Mouse (Mus musculus) thymus, postnatal 10 days (tissue): ENCODE results near the gene Fam129c.
A peak's percentile ranks its signal among the peaks of the same experiment; 100 is the strongest.

Experiments used
- DNase-seq, 2 experiments: peaks; one replicate each; pipeline ENCODE4 v3.0.0; 2021; ENCODE audit warnings: low spot score in 2 of 2

Gene Fam129c

GRCm38 (mm10) chr8:71574426-71574825 lies 23.0 kb upstream of the Fam129c start:
- no peak for DNase-seq

- DNase-seq: no peak
These were observed 22.4 kb upstream of the Fam129c start for GRCm38 (mm10) chr8:71575020-71575419.

- DNase-seq: no peak
These were observed 19.5 kb upstream of the Fam129c start for GRCm38 (mm10) chr8:71577856-71578387.

- DNase-seq: no peak
These were observed 18.4 kb upstream of the Fam129c start for GRCm38 (mm10) chr8:71579009-71579408.

- DNase-seq: no peak
These were observed 18.0 kb upstream of the Fam129c start for GRCm38 (mm10) chr8:71579476-71579875.

- DNase-seq: no peak
These were observed 17.2 kb upstream of the Fam129c start for GRCm38 (mm10) chr8:71580201-71580600.

GRCm38 (mm10) chr8:71586891-71587290 lies 10.6 kb upstream of the Fam129c start:
- DNase-seq: peak in 1 of 2 experiments; percentile 67

GRCm38 (mm10) chr8:71588762-71589161 lies 8.7 kb upstream of the Fam129c start:
- DNase-seq: no peak

GRCm38 (mm10) chr8:71591017-71591416 lies 6.4 kb upstream of the Fam129c start:
- DNase-seq: no peak

GRCm38 (mm10) chr8:71591471-71592373 lies 5.7 kb upstream of the Fam129c start, which contains the start of gene Pgls:
Gene Pgls (plus strand): TSS chr8:71592176.
- DNase-seq: peak; percentile 90 to 91

- DNase-seq: peak; percentile 72 to 77
These were observed 4.9 kb upstream of the Fam129c start for GRCm38 (mm10) chr8:71592374-71593170.

GRCm38 (mm10) chr8:71593556-71594323 lies 3.7 kb upstream of the Fam129c start:
- no peak for DNase-seq

- no peak for DNase-seq
These were observed 3.1 kb upstream of the Fam129c start for GRCm38 (mm10) chr8:71594324-71594722.

GRCm38 (mm10) chr8:71595862-71596261 lies 1.6 kb upstream of the Fam129c start:
- DNase-seq: peak; percentile 86 to 97

GRCm38 (mm10) chr8:71596384-71596783 lies 1.1 kb upstream of the Fam129c start:
- no peak for DNase-seq

- DNase-seq: no peak
These were observed 650 bp upstream of the Fam129c start for GRCm38 (mm10) chr8:71596798-71597197.

- no peak for DNase-seq
These were observed 927 bp downstream of the Fam129c start for GRCm38 (mm10) chr8:71598375-71598774.

- DNase-seq: no peak
These were observed 1.4 kb downstream of the Fam129c start for GRCm38 (mm10) chr8:71598841-71599240.

GRCm38 (mm10) chr8:71601939-71602665 lies 4.7 kb downstream of the Fam129c start:
- DNase-seq: peak; percentile 47 to 62

GRCm38 (mm10) chr8:71602666-71603334 lies 5.4 kb downstream of the Fam129c start:
- DNase-seq: no peak
